Mouse (Mus musculus): ENCODE data around the gene Phox2a. TPM values are rescaled to one million over a fixed set of nuclear protein-coding genes. Genes with fewer than 3 reads are reported as not detected.

Phox2a gene
- polyA plus RNA-seq, 2 experiments: not detected

GRCm38 (mm10) chr7:101830373-101830772 lies 12.3 kb downstream of the Phox2a start:
- WGBS (ENCODE audit: insufficient replicate concordance): 80% methylated on average over 3 of the region's 3 CpGs
- Histone ChIP-seq H3K9me3 (ENCODE audit: control insufficient read depth, low read length) (no peaks in the 10 kb centered on the region), H3K4me2 (ENCODE audit: low read depth) (no peak overlapping the region), H3K9ac (replicated peaks) (no peak overlapping the region), H3K27me3 (ENCODE audit: control insufficient read depth, insufficient read depth, low read length) (peaks cover 1% of the 10 kb centered on the region; the same call in 1 of the 2 replicates), H3K4me1 (replicated peaks; ENCODE audit: control insufficient read depth in 2 of 2, insufficient read depth in 2 of 2, low read length in 1 of 2) (no peaks in the 10 kb centered on the region), H3K27ac (no peak overlapping the region), H3K4me3 (ENCODE audit: insufficient read depth in 1 of 2, low read depth in 2 of 2, low read length in 2 of 2) (no peak overlapping the region), H3K36me3 (replicated peaks; ENCODE audit: control insufficient read depth, insufficient read depth, low read depth) (no peaks in the 10 kb centered on the region)
- TF ChIP-seq EP300 (IDR thresholded peaks at IDR 0.05; ENCODE audit: low read depth) (no peak), CTCF (IDR thresholded peaks at IDR 0.05; ENCODE audit: low read depth) (peak; percentile 29)
- DNase-seq (ENCODE audit: low read depth in 3 of 3, low spot score in 3 of 3): no peak
- ATAC-seq (ENCODE audit: insufficient read depth): no peak

GRCm38 (mm10) chr7:101831437-101831836 lies 13.3 kb downstream of the Phox2a start:
- H3K27me3 ChIP-seq (ENCODE audit: control insufficient read depth, insufficient read depth, low read length): peaks cover 11% of the 10 kb centered on the region
- TF ChIP-seq CTCF (IDR thresholded peaks at IDR 0.05; ENCODE audit: low read depth): no peak
- no peak for TF ChIP-seq EP300 (IDR thresholded peaks at IDR 0.05; ENCODE audit: low read depth)
- H3K9me3 ChIP-seq (ENCODE audit: control insufficient read depth, low read length): no peaks in the 10 kb centered on the region
- no peak for DNase-seq (ENCODE audit: low read depth in 3 of 3, low spot score in 3 of 3)
- no peaks in the 10 kb centered on the region for H3K4me1 ChIP-seq (replicated peaks; ENCODE audit: control insufficient read depth in 2 of 2, insufficient read depth in 2 of 2, low read length in 1 of 2)
- H3K9ac ChIP-seq (replicated peaks): no peak overlapping the region
- no peak for ATAC-seq (ENCODE audit: insufficient read depth)
- no peak overlapping the region for H3K27ac ChIP-seq
- H3K4me3 ChIP-seq (ENCODE audit: insufficient read depth in 1 of 2, low read depth in 2 of 2, low read length in 2 of 2): no peak overlapping the region
- 77% methylated on average over 8 of the region's 8 CpGs for WGBS (ENCODE audit: insufficient replicate concordance)
- H3K4me2 ChIP-seq (ENCODE audit: low read depth): no peak overlapping the region
- no peaks in the 10 kb centered on the region for H3K36me3 ChIP-seq (replicated peaks; ENCODE audit: control insufficient read depth, insufficient read depth, low read depth)

- H3K9me3 ChIP-seq (ENCODE audit: control insufficient read depth, low read length): no peaks in the 10 kb centered on the region
- H3K27ac ChIP-seq: no peak overlapping the region
- no peaks in the 10 kb centered on the region for H3K36me3 ChIP-seq (replicated peaks; ENCODE audit: control insufficient read depth, insufficient read depth, low read depth)
- WGBS (ENCODE audit: insufficient replicate concordance): 54% methylated on average over 4 of the region's 4 CpGs
- no peaks in the 10 kb centered on the region for H3K4me1 ChIP-seq (replicated peaks; ENCODE audit: control insufficient read depth in 2 of 2, insufficient read depth in 2 of 2, low read length in 1 of 2)
- H3K4me2 ChIP-seq (ENCODE audit: low read depth): no peak overlapping the region
- ATAC-seq (ENCODE audit: insufficient read depth) (no peak), DNase-seq (ENCODE audit: low read depth in 3 of 3, low spot score in 3 of 3) (no peak)
- no peak for TF ChIP-seq EP300 (IDR thresholded peaks at IDR 0.05; ENCODE audit: low read depth)
- no peak for TF ChIP-seq CTCF (IDR thresholded peaks at IDR 0.05; ENCODE audit: low read depth)
- H3K4me3 ChIP-seq (ENCODE audit: insufficient read depth in 1 of 2, low read depth in 2 of 2, low read length in 2 of 2): no peak overlapping the region
- H3K9ac ChIP-seq (replicated peaks): no peak overlapping the region
- peaks cover 20% of the 10 kb centered on the region for H3K27me3 ChIP-seq (ENCODE audit: control insufficient read depth, insufficient read depth, low read length)
Observed at GRCm38 (mm10) chr7:101832372-101832771, 14.3 kb downstream of the Phox2a start.

DNA sequence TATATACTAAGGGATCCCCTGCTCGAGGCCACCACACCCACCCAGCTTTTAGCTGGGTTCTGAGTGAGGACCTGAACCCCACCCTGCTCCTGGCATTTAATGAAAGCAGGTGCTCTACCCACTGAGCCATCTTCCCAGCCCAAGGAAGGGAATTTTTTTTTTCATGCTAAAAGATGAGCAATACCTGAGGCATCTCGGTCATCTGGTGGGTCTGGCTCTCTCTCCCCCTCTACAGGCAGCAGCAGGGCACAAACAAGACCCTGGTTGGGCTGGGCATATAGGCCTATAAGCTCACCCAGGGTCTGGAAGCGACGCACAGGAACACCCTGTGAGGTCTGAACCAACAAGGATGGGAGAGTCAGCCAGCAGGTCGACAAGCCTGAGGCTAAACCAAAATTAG lies 15.2 kb downstream of the Phox2a start:
- no peak for DNase-seq (ENCODE audit: low read depth in 3 of 3, low spot score in 3 of 3)
- no peak for ATAC-seq (ENCODE audit: insufficient read depth)
- Histone ChIP-seq H3K4me3 (ENCODE audit: insufficient read depth in 1 of 2, low read depth in 2 of 2, low read length in 2 of 2) (no peak overlapping the region), H3K36me3 (replicated peaks; ENCODE audit: control insufficient read depth, insufficient read depth, low read depth) (no peaks in the 10 kb centered on the region), H3K4me2 (ENCODE audit: low read depth) (no peak overlapping the region), H3K4me1 (replicated peaks; ENCODE audit: control insufficient read depth in 2 of 2, insufficient read depth in 2 of 2, low read length in 1 of 2) (no peaks in the 10 kb centered on the region), H3K9ac (replicated peaks) (no peak overlapping the region), H3K27me3 (ENCODE audit: control insufficient read depth, insufficient read depth, low read length) (peaks cover 29% of the 10 kb centered on the region), H3K27ac (no peak overlapping the region), H3K9me3 (ENCODE audit: control insufficient read depth, low read length) (no peaks in the 10 kb centered on the region)
- no peak for TF ChIP-seq CTCF (IDR thresholded peaks at IDR 0.05; ENCODE audit: low read depth)
- TF ChIP-seq EP300 (IDR thresholded peaks at IDR 0.05; ENCODE audit: low read depth): no peak
- WGBS (ENCODE audit: insufficient replicate concordance): 53% methylated on average over 5 of the region's 5 CpGs

DNA sequence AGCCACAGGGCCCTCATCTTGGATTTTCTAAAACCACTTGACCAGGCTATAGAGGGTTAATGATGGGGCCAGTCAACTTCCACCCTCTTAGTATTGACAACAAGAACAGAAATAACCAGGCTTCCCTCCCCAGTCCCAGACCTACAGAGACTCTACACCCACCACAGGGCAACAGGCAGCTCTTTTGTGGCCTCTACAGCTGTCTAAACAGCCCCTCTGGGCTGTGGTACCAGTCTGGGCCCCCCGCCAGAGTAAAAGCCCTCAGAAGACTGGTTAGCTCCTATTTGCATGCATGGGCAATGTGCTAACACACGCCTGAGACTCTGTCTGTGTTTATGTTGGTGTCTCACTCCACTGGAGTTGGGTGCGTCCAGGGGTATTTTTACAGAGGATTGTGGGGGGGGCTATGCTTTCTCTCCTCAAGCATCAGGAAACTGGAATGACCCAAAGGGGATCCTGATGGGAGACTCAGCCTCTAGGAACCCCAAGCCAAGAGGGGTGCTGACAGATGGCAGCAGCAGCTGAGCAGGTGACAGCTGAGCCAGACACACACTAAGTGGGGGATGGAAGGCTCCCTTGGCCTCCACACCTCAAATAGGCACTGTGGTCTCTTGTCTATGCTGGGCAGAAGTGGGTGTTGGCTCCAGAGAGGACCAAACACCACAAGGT lies 15.9 kb downstream of the Phox2a start:
- peaks cover 36% of the 10 kb centered on the region for H3K27me3 ChIP-seq (ENCODE audit: control insufficient read depth, insufficient read depth, low read length)
- DNase-seq (ENCODE audit: low read depth in 3 of 3, low spot score in 3 of 3): no peak
- H3K36me3 ChIP-seq (replicated peaks; ENCODE audit: control insufficient read depth, insufficient read depth, low read depth): no peaks in the 10 kb centered on the region
- H3K27ac ChIP-seq: no peak overlapping the region
- 44% methylated on average over 3 of the region's 3 CpGs for WGBS (ENCODE audit: insufficient replicate concordance)
- ATAC-seq (ENCODE audit: insufficient read depth): no peak
- H3K4me3 ChIP-seq (ENCODE audit: insufficient read depth in 1 of 2, low read depth in 2 of 2, low read length in 2 of 2): no peak overlapping the region
- TF ChIP-seq CTCF (IDR thresholded peaks at IDR 0.05; ENCODE audit: low read depth): no peak
- no peak for TF ChIP-seq EP300 (IDR thresholded peaks at IDR 0.05; ENCODE audit: low read depth)
- H3K4me2 ChIP-seq (ENCODE audit: low read depth): no peak overlapping the region
- no peak overlapping the region for H3K9ac ChIP-seq (replicated peaks)
- H3K9me3 ChIP-seq (ENCODE audit: control insufficient read depth, low read length): no peaks in the 10 kb centered on the region
- H3K4me1 ChIP-seq (replicated peaks; ENCODE audit: control insufficient read depth in 2 of 2, insufficient read depth in 2 of 2, low read length in 1 of 2): no peaks in the 10 kb centered on the region
